Mouse (Mus musculus) MEL (cell line): Measurements from ENCODE around the gene Itk. TPM values are rescaled to one million over a fixed set of nuclear protein-coding genes. Genes with fewer than 3 reads are reported as not detected.

Experiments used
- DNase-seq: peaks from one replicate; pipeline ENCODE4 v3.0.0; 2011; ENCODE audit warnings: low read depth, low spot score
- H3K27ac ChIP-seq: 2 replicates; pipeline ENCODE4 v1.5.1; 2012; ENCODE audit warnings: low read depth, mild to moderate bottlenecking, control low read depth, low read length, moderate library complexity; ENCODE audit not compliant: control insufficient read depth
- H3K27me3 ChIP-seq, 2 experiments: fragments of 150-350 bp in 1 of 2; sonication (generic) in 1 of 2; 2 replicates each; pipeline ENCODE4 v1.6.1; 2012; ENCODE audit warnings: low read length in 2 of 2, mild to moderate bottlenecking in 2 of 2, improper control_type of control experiment in 1 of 2, moderate library complexity in 1 of 2; ENCODE audit not compliant: insufficient read depth in 2 of 2, control insufficient read depth in 1 of 2
- H3K36me3 ChIP-seq, 2 experiments: 2 replicates each; pipeline ENCODE4 v1.6.1; 2012 to 2014; ENCODE audit warnings: low read length in 2 of 2, improper control_type of control experiment in 1 of 2, inconsistent platforms in 1 of 2, mild to moderate bottlenecking in 1 of 2; ENCODE audit not compliant: insufficient read depth in 2 of 2, control insufficient read depth in 1 of 2
- H3K4me1 ChIP-seq, 2 experiments: fragments of 150-350 bp in 1 of 2; sonication (generic) in 1 of 2; 2 replicates each; pipeline ENCODE4 v1.6.1; 2012; ENCODE audit warnings: low read length in 2 of 2, improper control_type of control experiment in 1 of 2, mild to moderate bottlenecking in 1 of 2; ENCODE audit not compliant: insufficient read depth in 2 of 2, control insufficient read depth in 1 of 2
- H3K4me3 ChIP-seq, 2 experiments: fragments of 150-350 bp in 1 of 2; sonication (generic) in 1 of 2; 2 replicates each; pipeline ENCODE4 v1.5.1; 2012; ENCODE audit warnings: low read depth in 2 of 2, low read length in 2 of 2, mild to moderate bottlenecking in 2 of 2, moderate library complexity in 2 of 2, control low read depth in 1 of 2, improper control_type of control experiment in 1 of 2; ENCODE audit not compliant: control insufficient read depth in 1 of 2, insufficient read depth in 1 of 2
- H3K79me2 ChIP-seq: 2 replicates; pipeline ENCODE4 v1.6.1; 2012; ENCODE audit warnings: mild to moderate bottlenecking, low read length, moderate library complexity; ENCODE audit not compliant: control insufficient read depth, poor library complexity, insufficient read depth
- H3K9ac ChIP-seq: 2 replicates; pipeline ENCODE4 v1.6.1; 2012; ENCODE audit warnings: low read depth, mild to moderate bottlenecking, control low read depth, low read length, moderate library complexity; ENCODE audit not compliant: control insufficient read depth, poor library complexity, severe bottlenecking
- H3K9me3 ChIP-seq: fragments of 150-350 bp; sonication (generic); replicated peaks from 2 replicates; pipeline ENCODE4 v1.6.1; 2012; ENCODE audit warnings: mild to moderate bottlenecking, low read length, improper control_type of control experiment, moderate library complexity; ENCODE audit not compliant: insufficient read depth
- CHD2 ChIP-seq: IDR thresholded peaks from 2 replicates; pipeline ENCODE4 v1.6.1; 2011; ENCODE audit warnings: low read length, improper control_type of control experiment
- CTCF ChIP-seq, 3 experiments: IDR thresholded peaks in 2 of 3; conservative IDR thresholded peaks in 1 of 3; 2 replicates each; pipeline ENCODE4 v1.5.1; 2011 to 2012; ENCODE audit warnings: low read length in 3 of 3, low read depth in 2 of 3, mild to moderate bottlenecking in 2 of 3, improper control_type of control experiment in 1 of 3, inconsistent platforms in 1 of 3, mixed read lengths in 1 of 3, moderate library complexity in 1 of 3; ENCODE audit not compliant: control insufficient read depth in 1 of 3, insufficient read depth in 1 of 3, poor library complexity in 1 of 3, severe bottlenecking in 1 of 3
- E2F4 ChIP-seq: IDR thresholded peaks from 2 replicates; pipeline ENCODE4 v1.6.1; 2011; ENCODE audit warnings: low read depth, low read length, improper control_type of control experiment, borderline replicate concordance
- ELF1 ChIP-seq: IDR thresholded peaks from 2 replicates; pipeline ENCODE4 v1.6.1; 2014; ENCODE audit warnings: low read depth, mild to moderate bottlenecking, inconsistent platforms, low read length, improper control_type of control experiment, moderate library complexity
- ETS1 ChIP-seq: IDR thresholded peaks from 2 replicates; pipeline ENCODE4 v1.6.1; 2012; ENCODE audit warnings: low read depth, mild to moderate bottlenecking, inconsistent platforms, low read length, improper control_type of control experiment, moderate library complexity
- GATA1 ChIP-seq: IDR thresholded peaks from 2 replicates; pipeline ENCODE4 v1.6.1; 2011; ENCODE audit warnings: low read depth, low read length, improper control_type of control experiment
- JUND ChIP-seq: IDR thresholded peaks from 2 replicates; pipeline ENCODE4 v1.6.1; 2011; ENCODE audit warnings: low read depth, mild to moderate bottlenecking, improper control_type of control experiment, low read length
- KAT2A ChIP-seq: conservative IDR thresholded peaks from 2 replicates; pipeline ENCODE4 v1.6.1; 2012; ENCODE audit warnings: low read depth, low read length, improper control_type of control experiment, inconsistent platforms
- MAFK ChIP-seq: IDR thresholded peaks from 2 replicates; pipeline ENCODE4 v1.6.1; 2011; ENCODE audit warnings: low read depth, mild to moderate bottlenecking, low read length, improper control_type of control experiment, borderline replicate concordance
- MAX ChIP-seq: IDR thresholded peaks from 2 replicates; pipeline ENCODE4 v1.6.1; 2011; ENCODE audit warnings: low read length, improper control_type of control experiment
- MAZ ChIP-seq: IDR thresholded peaks from 2 replicates; pipeline ENCODE4 v1.6.1; 2012; ENCODE audit warnings: low read depth, mild to moderate bottlenecking, inconsistent platforms, low read length, improper control_type of control experiment
- MEF2A ChIP-seq: IDR thresholded peaks from 2 replicates; pipeline ENCODE4 v1.6.1; 2014; ENCODE audit warnings: low read depth, mild to moderate bottlenecking, inconsistent platforms, low read length, improper control_type of control experiment; ENCODE audit not compliant: poor library complexity, insufficient replicate concordance, severe bottlenecking; ENCODE audit errors: extremely low read depth
- MYC ChIP-seq: IDR thresholded peaks from 2 replicates; pipeline ENCODE4 v1.6.1; 2011; ENCODE audit warnings: low read depth, mild to moderate bottlenecking, low read length, improper control_type of control experiment, moderate library complexity
- POLR2AphosphoS2 ChIP-seq: IDR thresholded peaks from 2 replicates; pipeline ENCODE4 v1.6.1; 2011; ENCODE audit warnings: low read length, improper control_type of control experiment
- POLR2AphosphoS5 ChIP-seq: IDR thresholded peaks from 2 replicates; pipeline ENCODE4 v1.6.1; 2012; ENCODE audit warnings: low read depth, borderline replicate concordance, mild to moderate bottlenecking, inconsistent platforms, low read length, moderate library complexity, mixed read lengths
- RAD21 ChIP-seq: IDR thresholded peaks from 2 replicates; pipeline ENCODE4 v1.6.1; 2011; ENCODE audit warnings: mild to moderate bottlenecking, low read depth, low read length, improper control_type of control experiment
- RCOR1 ChIP-seq: IDR thresholded peaks from 2 replicates; pipeline ENCODE4 v1.6.1; 2012; ENCODE audit warnings: low read depth, mild to moderate bottlenecking, inconsistent platforms, low read length, improper control_type of control experiment
- SMC3 ChIP-seq: IDR thresholded peaks from 2 replicates; pipeline ENCODE4 v1.6.1; 2011; ENCODE audit warnings: low read depth, low read length, improper control_type of control experiment
- TAL1 ChIP-seq: IDR thresholded peaks from 2 replicates; pipeline ENCODE4 v1.6.1; 2012; ENCODE audit warnings: mild to moderate bottlenecking, inconsistent platforms, low read length, moderate library complexity, mixed read lengths
- TBP ChIP-seq: IDR thresholded peaks from 2 replicates; pipeline ENCODE4 v1.8.0; 2011; ENCODE audit warnings: low read depth, low read length, improper control_type of control experiment
- TCF12 ChIP-seq: IDR thresholded peaks from 2 replicates; pipeline ENCODE4 v1.6.1; 2014; ENCODE audit warnings: low read depth, mild to moderate bottlenecking, inconsistent platforms, low read length, improper control_type of control experiment, moderate library complexity
- UBTF ChIP-seq: IDR thresholded peaks from 2 replicates; pipeline ENCODE4 v1.6.1; 2012; ENCODE audit warnings: low read depth, mild to moderate bottlenecking, inconsistent platforms, low read length, improper control_type of control experiment, moderate library complexity, borderline replicate concordance; ENCODE audit not compliant: insufficient read depth
- USF1 ChIP-seq: IDR thresholded peaks from 2 replicates; pipeline ENCODE4 v1.6.1; 2014; ENCODE audit warnings: low read depth, mild to moderate bottlenecking, inconsistent platforms, low read length, improper control_type of control experiment, moderate library complexity
- USF2 ChIP-seq, 2 experiments: IDR thresholded peaks; 2 replicates each; pipeline ENCODE4 v1.6.1; 2011 to 2012; ENCODE audit warnings: improper control_type of control experiment in 2 of 2, low read length in 2 of 2, borderline replicate concordance in 1 of 2, inconsistent platforms in 1 of 2, low read depth in 1 of 2, mild to moderate bottlenecking in 1 of 2; ENCODE audit not compliant: insufficient read depth in 1 of 2
- ZC3H11A ChIP-seq: IDR thresholded peaks from 2 replicates; pipeline ENCODE4 v1.6.1; 2012; ENCODE audit warnings: low read depth, mild to moderate bottlenecking, inconsistent platforms, low read length, improper control_type of control experiment
- ZKSCAN1 ChIP-seq: IDR thresholded peaks from 2 replicates; pipeline ENCODE4 v1.6.1; 2012; ENCODE audit warnings: low read depth, mild to moderate bottlenecking, inconsistent platforms, low read length, improper control_type of control experiment, moderate library complexity
- ZNF384 ChIP-seq: IDR thresholded peaks from 2 replicates; pipeline ENCODE4 v1.6.1; 2012; ENCODE audit warnings: low read depth, mild to moderate bottlenecking, inconsistent platforms, low read length, improper control_type of control experiment
- polyA plus RNA-seq, 2 experiments: library from polyadenylated mRNA; stranded (reverse) in 1 of 2; unstranded in 1 of 2; fragments of >175 nt in 1 of 2; fragments of >200 nt in 1 of 2; gene quantifications; 2 replicates each; pipeline versions ENCODE4 v1.2.1 to v1.2.4; 2012; ENCODE audit warnings: low replicate concordance in 2 of 2, low read depth in 1 of 2; ENCODE audit not compliant: insufficient read length in 2 of 2, insufficient read depth in 1 of 2, missing spikeins in 1 of 2
- total RNA-seq: library from RNA; depleted of rRNA; stranded (reverse); fragments of 300-350 nt; gene quantifications from 2 replicates; pipeline ENCODE4 v1.2.3, GENCODE M21; 2012

The Itk gene
- total and polyA plus RNA-seq, 3 experiments = not detected

DNA sequence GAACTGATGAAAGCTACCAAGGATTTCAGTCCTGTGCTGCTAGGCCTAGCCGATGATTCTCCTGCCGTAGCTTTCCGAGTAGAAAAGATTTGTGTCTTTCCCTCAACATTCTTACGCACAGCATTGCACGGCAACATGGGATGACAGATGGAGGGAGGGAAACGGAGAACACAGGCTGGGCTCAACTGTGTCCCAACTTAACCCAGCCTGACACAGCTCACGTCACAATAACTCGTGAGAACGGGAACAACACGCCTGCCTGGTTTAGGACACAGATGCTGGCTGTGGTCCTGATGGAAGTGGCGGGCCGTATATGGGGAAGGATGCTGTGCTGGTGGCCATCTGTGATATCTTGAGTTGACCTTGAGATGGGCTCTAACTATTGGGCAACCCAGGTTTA is 110.6 kb downstream of the Itk start:
- no peaks in the 10 kb centered on the region for H3K27me3 ChIP-seq
- no peak for DNase-seq
- H3K27ac ChIP-seq = no peak overlapping the region
- no peaks in the 10 kb centered on the region for H3K4me1 ChIP-seq
- no peak overlapping the region for H3K9ac ChIP-seq
- H3K9me3 ChIP-seq = no peaks in the 10 kb centered on the region
- no peaks in the 10 kb centered on the region for H3K79me2 ChIP-seq
- H3K4me3 ChIP-seq = no peak overlapping the region
- TF ChIP-seq TCF12 = no peak
- TF ChIP-seq E2F4 = no peak
- no peak for TF ChIP-seq USF1
- TF ChIP-seq JUND = no peak
- TF ChIP-seq MYC = no peak
- TF ChIP-seq POLR2AphosphoS2 = no peak
- no peak; the same call in 1 of the 2 replicates for TF ChIP-seq POLR2AphosphoS5
- no peak for TF ChIP-seq MAZ
- no peak for TF ChIP-seq CTCF (IDR thresholded peaks at IDR 0.05 in 2 of 3, conservative IDR thresholded peaks at IDR 0.05 in 1 of 3; ENCODE audit: control insufficient read depth in 1 of 3, insufficient read depth in 1 of 3, low read depth in 2 of 3, low read length in 3 of 3, poor library complexity in 1 of 3, severe bottlenecking in 1 of 3)
- TF ChIP-seq ZKSCAN1 = no peak
- no peak for TF ChIP-seq USF2 (IDR thresholded peaks at IDR 0.05; ENCODE audit: borderline replicate concordance in 1 of 2, insufficient read depth in 1 of 2, low read depth in 1 of 2, low read length in 2 of 2)
- no peak for TF ChIP-seq TBP
- no peak for TF ChIP-seq RCOR1
- TF ChIP-seq ELF1 = no peak
- no peak for TF ChIP-seq CHD2
- no peak for TF ChIP-seq KAT2A
- peaks cover 0 to 6% of the 10 kb centered on the region in 2 experiments; a peak in 2 of 4 replicates for H3K36me3 ChIP-seq

DNA sequence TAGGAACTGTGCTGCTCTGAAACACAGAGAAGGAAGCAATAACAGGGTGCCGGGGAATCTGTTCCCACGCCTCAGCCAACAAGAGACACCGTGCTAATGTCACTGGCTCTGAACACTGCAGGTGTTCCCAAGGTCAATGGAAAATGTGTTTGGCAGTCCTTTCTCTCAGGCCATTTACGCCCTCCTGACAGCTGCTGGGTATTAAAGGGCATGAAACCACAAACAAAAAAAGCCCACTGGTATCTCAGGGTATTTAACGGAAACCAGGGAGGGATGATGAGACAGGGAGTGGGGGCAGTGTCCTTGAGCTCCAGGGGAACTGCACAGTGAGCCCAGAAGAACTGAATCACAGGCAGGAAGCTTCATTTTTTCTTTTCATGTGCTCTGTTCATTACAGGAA is 111.2 kb downstream of the Itk start:
- no peak overlapping the region for H3K9ac ChIP-seq
- DNase-seq = no peak
- peaks cover 0 to 6% of the 10 kb centered on the region in 2 experiments; a peak in 2 of 4 replicates for H3K36me3 ChIP-seq
- H3K27me3 ChIP-seq = no peaks in the 10 kb centered on the region
- no peaks in the 10 kb centered on the region for H3K79me2 ChIP-seq
- H3K4me1 ChIP-seq = no peaks in the 10 kb centered on the region
- no peak overlapping the region for H3K4me3 ChIP-seq
- H3K9me3 ChIP-seq = no peaks in the 10 kb centered on the region
- TF ChIP-seq SMC3 = no peak
- no peak for TF ChIP-seq USF1
- TF ChIP-seq MAX = no peak
- TF ChIP-seq TAL1 = no peak
- no peak for TF ChIP-seq MAFK
- TF ChIP-seq MYC = no peak
- TF ChIP-seq RAD21 = no peak
- TF ChIP-seq USF2 (IDR thresholded peaks at IDR 0.05; ENCODE audit: borderline replicate concordance in 1 of 2, insufficient read depth in 1 of 2, low read depth in 1 of 2, low read length in 2 of 2) = no peak
- TF ChIP-seq CTCF (IDR thresholded peaks at IDR 0.05 in 2 of 3, conservative IDR thresholded peaks at IDR 0.05 in 1 of 3; ENCODE audit: control insufficient read depth in 1 of 3, insufficient read depth in 1 of 3, low read depth in 2 of 3, low read length in 3 of 3, poor library complexity in 1 of 3, severe bottlenecking in 1 of 3) = no peak
- TF ChIP-seq UBTF = no peak
- no peak for TF ChIP-seq RCOR1
- no peak for TF ChIP-seq GATA1
- TF ChIP-seq ELF1 = no peak
- no peak for TF ChIP-seq KAT2A
- no peak for TF ChIP-seq ETS1
- no peak for TF ChIP-seq TBP
- no peak for TF ChIP-seq ZC3H11A
- no peak for TF ChIP-seq MEF2A
- no peak for TF ChIP-seq ZNF384
- H3K27ac ChIP-seq = no peak overlapping the region
